Mouse (Mus musculus) spleen, adult 2 months (tissue): Measurements from ENCODE around the gene Rsph10b.

Experiments
- CTCF ChIP-seq: fragments of 200-500 bp; IDR thresholded peaks from 2 replicates; pipeline ENCODE4 v1.5.1; 2011; ENCODE audit warnings: mild to moderate bottlenecking, inconsistent platforms; ENCODE audit not compliant: insufficient read depth, insufficient read length, insufficient replicate concordance; ENCODE audit errors: extremely low read depth
- POLR2A ChIP-seq: fragments of 200-500 bp; IDR thresholded peaks from 2 replicates; pipeline ENCODE4 v1.6.1; 2011; ENCODE audit warnings: low read depth, low read length, inconsistent platforms

DNA sequence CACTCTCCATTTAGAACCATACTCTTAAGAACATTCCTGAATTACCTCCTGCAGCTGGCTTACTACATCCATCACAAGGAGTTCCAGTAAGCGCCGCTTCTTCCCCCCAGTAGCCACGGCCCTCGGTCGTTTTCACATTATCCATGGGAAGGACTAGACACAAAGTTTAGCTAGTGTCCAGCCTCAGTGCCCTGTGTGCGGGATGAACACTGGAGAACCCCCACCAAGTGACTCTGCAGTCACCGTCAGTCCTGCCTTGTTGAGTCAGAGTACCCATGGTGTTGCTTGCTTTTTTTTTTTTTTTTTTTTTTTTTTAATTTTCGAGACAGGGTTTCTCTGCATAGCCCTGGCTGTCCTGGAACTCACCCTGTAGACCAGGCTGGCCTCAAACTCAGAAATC lies 28.3 kb downstream of the Rsph10b start:
- TF ChIP-seq POLR2A = no peak
- TF ChIP-seq CTCF = no peak
